Mouse (Mus musculus): Measurements from ENCODE around the gene Olfr371. TPM values are rescaled to one million over a fixed set of nuclear protein-coding genes. Genes with fewer than 3 reads are reported as not detected.

The Olfr371 gene
- not detected in 2 replicates for total RNA-seq (2017)

GRCm38 (mm10) chr8:85225688-85226087 is at the start of gene Olfr371:
Gene Olfr371, plus strand, starts transcription at chr8:85225988.
- no peak for ATAC-seq (ENCODE audit: extremely low read depth, insufficient number of reproducible peaks, low FRiP score, poor library complexity, severe bottlenecking)

DNA sequence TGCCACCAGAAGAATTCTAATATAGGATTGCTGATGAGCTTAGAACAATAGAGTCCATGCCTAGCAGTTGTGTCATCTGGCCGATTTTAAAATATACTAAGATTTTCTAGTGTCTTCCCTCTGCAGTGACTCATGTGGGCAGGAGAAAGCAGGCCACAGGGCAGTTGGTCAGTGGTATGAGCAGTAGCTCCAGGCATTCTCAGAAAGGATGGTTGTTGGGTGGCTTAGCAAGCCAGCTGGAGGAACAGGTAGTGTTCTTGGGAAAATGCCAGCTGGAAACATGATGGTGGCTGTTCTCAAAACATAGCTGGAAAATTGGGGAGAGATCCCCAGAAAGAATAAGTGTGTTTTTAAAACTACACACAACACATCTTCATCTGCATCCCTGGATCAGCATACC is 33.4 kb upstream of the Olfr371 start:
- no peak for ATAC-seq (ENCODE audit: extremely low read depth, insufficient number of reproducible peaks, low FRiP score, poor library complexity, severe bottlenecking)

DNA sequence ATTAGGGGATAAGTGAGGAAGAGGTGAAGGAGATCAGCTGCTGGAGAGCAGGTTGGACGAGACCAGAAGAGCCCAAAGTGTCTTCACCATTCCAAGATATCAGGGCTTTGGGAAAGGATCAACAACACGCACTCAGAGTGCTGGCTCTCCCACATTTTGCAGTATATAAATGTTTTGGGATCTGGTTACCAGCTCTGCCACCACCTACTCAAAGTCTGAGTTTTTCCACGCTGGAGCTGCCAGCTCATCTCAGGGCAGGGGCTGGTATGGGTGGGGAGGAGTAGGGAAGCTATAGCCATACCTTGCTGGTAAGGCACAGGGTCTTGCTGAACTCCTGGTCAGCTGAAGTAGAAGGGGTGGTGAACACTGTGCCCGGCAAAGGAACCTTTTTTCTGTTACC is 5.6 kb upstream of the Olfr371 start:
- ATAC-seq (ENCODE audit: extremely low read depth, insufficient number of reproducible peaks, low FRiP score, poor library complexity, severe bottlenecking), result no peak

DNA sequence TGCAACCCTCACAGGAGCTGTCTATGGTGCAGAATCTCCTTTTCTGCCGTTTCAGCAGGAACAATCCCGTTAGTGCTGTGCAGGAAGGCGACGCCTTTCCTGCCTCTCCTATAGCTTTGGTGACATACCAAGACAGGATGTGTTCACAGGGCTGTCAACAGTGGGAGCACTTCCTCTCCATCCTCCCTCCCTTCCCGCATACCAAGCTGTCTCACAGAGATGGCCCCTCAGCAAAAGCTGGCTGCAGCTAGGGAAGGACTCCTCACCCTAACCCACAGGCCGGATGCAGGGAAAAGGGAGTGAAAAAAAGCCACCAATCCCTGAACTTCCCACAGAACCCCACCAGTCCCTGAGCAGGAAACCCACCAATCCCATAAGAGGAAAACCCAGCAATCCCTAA is 4.8 kb upstream of the Olfr371 start:
- no peak for ATAC-seq (ENCODE audit: extremely low read depth, insufficient number of reproducible peaks, low FRiP score, poor library complexity, severe bottlenecking)

DNA sequence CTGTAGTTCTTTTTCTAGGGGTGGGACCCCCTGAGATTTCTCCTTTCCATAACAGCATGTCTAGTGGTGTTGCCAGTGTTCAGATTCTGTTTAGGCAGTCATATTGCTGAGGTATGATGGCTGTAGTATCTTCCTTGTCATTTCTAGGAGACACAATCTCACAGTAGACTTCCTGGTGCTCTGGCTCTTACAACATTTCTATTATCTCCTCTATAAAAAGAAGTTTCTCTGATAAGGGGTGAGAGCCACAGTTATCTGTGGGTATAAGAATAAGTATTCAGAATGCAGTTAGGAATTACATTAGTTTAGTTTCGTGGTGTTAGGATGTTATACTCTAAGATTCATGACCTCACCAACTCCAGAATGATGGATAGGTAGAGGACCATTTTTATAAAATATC is 1.5 kb downstream of the Olfr371 start:
- ATAC-seq (ENCODE audit: extremely low read depth, insufficient number of reproducible peaks, low FRiP score, poor library complexity, severe bottlenecking), result no peak

Other genes starting within 250 kb of the Olfr371 start
- gene Junb, start 247.3 kb upstream of the Olfr371 start, total RNA-seq (2017), result 867 and 1,013 TPM in 2 replicates
- 8.6 and 12.0 TPM in 2 replicates for gene Hook2, start 235.4 kb upstream of the Olfr371 start, total RNA-seq (2017)
- gene Best2, start 211.5 kb upstream of the Olfr371 start, total RNA-seq (2017), result not detected in 2 replicates
- gene Asna1, start 200.7 kb upstream of the Olfr371 start, total RNA-seq (2017), result 38.9 and 43.1 TPM in 2 replicates
- 124 and 193 TPM in 2 replicates for gene Trir, start 199.2 kb upstream of the Olfr371 start, total RNA-seq (2017)
- gene Tnpo2, start 189.1 kb upstream of the Olfr371 start, total RNA-seq (2017), result 16.9 TPM in 2 replicates
- 6.3 and 7.9 TPM in 2 replicates for gene Fbxw9, start 165.9 kb upstream of the Olfr371 start, total RNA-seq (2017)
- not detected in 2 replicates for gene Gm5741, start 158.0 kb upstream of the Olfr371 start, total RNA-seq (2017)
- 41.9 and 48.2 TPM in 2 replicates for gene Dhps, start 154.2 kb upstream of the Olfr371 start, total RNA-seq (2017)
- 22.0 and 23.6 TPM in 2 replicates for gene Wdr83os, start 145.2 kb upstream of the Olfr371 start, total RNA-seq (2017)
- 15.8 and 17.6 TPM in 2 replicates for gene Wdr83, start 144.7 kb upstream of the Olfr371 start, total RNA-seq (2017)
- 192 and 197 TPM in 2 replicates for gene Man2b1, start 142.7 kb upstream of the Olfr371 start, total RNA-seq (2017)
- not detected in 2 replicates for gene Zfp791, start 102.9 kb upstream of the Olfr371 start, total RNA-seq (2017)
- gene Cks1brt, start 74.1 kb upstream of the Olfr371 start, total RNA-seq (2017), result not detected in 2 replicates
- gene Orc6, start 73.6 kb downstream of the Olfr371 start, total RNA-seq (2017), result 20.3 and 21.1 TPM in 2 replicates
- gene Vps35, start 73.8 kb downstream of the Olfr371 start, total RNA-seq (2017), result 79.3 and 86.3 TPM in 2 replicates
- 0.25 and 0.47 TPM in 2 replicates for gene Mylk3, start 160.4 kb downstream of the Olfr371 start, total RNA-seq (2017)
- 13.3 and 28.9 TPM in 2 replicates for gene 4921524J17Rik, start 206.8 kb downstream of the Olfr371 start, total RNA-seq (2017)